Mouse (Mus musculus) urinary bladder, postnatal 10 days (tissue): Measurements from ENCODE around the gene Ncs1.

Experiments
- DNase-seq: peaks from one replicate; pipeline ENCODE4 v3.0.0; 2022; ENCODE audit warnings: low spot score

Gene Ncs1

GRCm38 (mm10) chr2:31245051-31245450, 572 bp upstream of the Ncs1 start:
- no peak for DNase-seq

- DNase-seq = no peak
These were observed 788 bp downstream of the Ncs1 start for GRCm38 (mm10) chr2:31246251-31246971.

GRCm38 (mm10) chr2:31248856-31249255, 3.2 kb downstream of the Ncs1 start:
- no peak for DNase-seq

- DNase-seq = no peak
These were observed 6.5 kb downstream of the Ncs1 start for GRCm38 (mm10) chr2:31252167-31252566.

- DNase-seq = no peak
These were observed 7.8 kb downstream of the Ncs1 start for GRCm38 (mm10) chr2:31253463-31253862.

GRCm38 (mm10) chr2:31254806-31255205, 9.2 kb downstream of the Ncs1 start:
- DNase-seq = no peak

GRCm38 (mm10) chr2:31255952-31256938, 10.6 kb downstream of the Ncs1 start:
- no peak for DNase-seq

- DNase-seq = no peak
These were observed 11.5 kb downstream of the Ncs1 start for GRCm38 (mm10) chr2:31257096-31257495.

- DNase-seq = no peak
These were observed 13.2 kb downstream of the Ncs1 start for GRCm38 (mm10) chr2:31258609-31259366.

- no peak for DNase-seq
These were observed 13.8 kb downstream of the Ncs1 start for GRCm38 (mm10) chr2:31259367-31259920.

GRCm38 (mm10) chr2:31260549-31260948, 14.9 kb downstream of the Ncs1 start:
- DNase-seq = no peak

- no peak for DNase-seq
These were observed 17.4 kb downstream of the Ncs1 start for GRCm38 (mm10) chr2:31263039-31263461.

GRCm38 (mm10) chr2:31263746-31264378, 18.2 kb downstream of the Ncs1 start:
- peak; percentile 71 for DNase-seq

- DNase-seq = no peak
These were observed 21.8 kb downstream of the Ncs1 start for GRCm38 (mm10) chr2:31267447-31267846.

GRCm38 (mm10) chr2:31268631-31269030, 23.0 kb downstream of the Ncs1 start:
- no peak for DNase-seq

GRCm38 (mm10) chr2:31269188-31269587, 23.6 kb downstream of the Ncs1 start:
- DNase-seq = no peak

- DNase-seq = no peak
These were observed 24.2 kb downstream of the Ncs1 start for GRCm38 (mm10) chr2:31269847-31270246.

GRCm38 (mm10) chr2:31270470-31270869, 24.8 kb downstream of the Ncs1 start:
- DNase-seq = no peak

GRCm38 (mm10) chr2:31271071-31271470, 25.4 kb downstream of the Ncs1 start:
- no peak for DNase-seq

GRCm38 (mm10) chr2:31274993-31275392, 29.4 kb downstream of the Ncs1 start:
- DNase-seq = no peak

GRCm38 (mm10) chr2:31277810-31278209, 32.2 kb downstream of the Ncs1 start:
- DNase-seq = no peak
